Mouse (Mus musculus): ENCODE results near the gene Tm4sf1. TPM values are rescaled to one million over a fixed set of nuclear protein-coding genes. Genes with fewer than 3 reads are reported as not detected.
A peak's percentile ranks its signal among the peaks of the same experiment; 100 is the strongest.

Gene Tm4sf1
- polyA plus RNA-seq, 1 experiment from 2014 or later: 22.2 TPM

GRCm38 (mm10) chr3:57301366-57301765 is 422 bp downstream of the Tm4sf1 start:
- DNase-seq (ENCODE audit: low spot score): no peak
- H3K4me1 ChIP-seq: no peaks in the 10 kb centered on the region
- no peak overlapping the region for H3K4me3 ChIP-seq
- H3K27me3 ChIP-seq (ENCODE audit: low read depth, poor library complexity, severe bottlenecking): no peaks in the 10 kb centered on the region
- H3K36me3 ChIP-seq: no peaks in the 10 kb centered on the region
- H3K27ac ChIP-seq (replicated peaks): no peak overlapping the region
- 84% methylated on average over 4 of the region's 4 CpGs for WGBS
- H3K9me3 ChIP-seq (replicated peaks): no peaks in the 10 kb centered on the region

- H3K27me3 ChIP-seq (ENCODE audit: low read depth, poor library complexity, severe bottlenecking): no peaks in the 10 kb centered on the region
- H3K4me3 ChIP-seq: no peak overlapping the region
- H3K27ac ChIP-seq (replicated peaks): no peak overlapping the region
- no peak for DNase-seq (ENCODE audit: low spot score)
- H3K9me3 ChIP-seq (replicated peaks): no peaks in the 10 kb centered on the region
- H3K36me3 ChIP-seq: no peaks in the 10 kb centered on the region
- WGBS: 81% methylated on average over 2 of the region's 2 CpGs
- H3K4me1 ChIP-seq: no peaks in the 10 kb centered on the region; the same call in 1 of the 2 replicates
Observed at GRCm38 (mm10) chr3:57297991-57298390, 3.8 kb downstream of the Tm4sf1 start.

GRCm38 (mm10) chr3:57296574-57296973 is 5.2 kb downstream of the Tm4sf1 start:
- DNase-seq (ENCODE audit: low spot score): no peak
- Histone ChIP-seq H3K4me1 (no peaks in the 10 kb centered on the region; the same call in 1 of the 2 replicates), H3K27me3 (ENCODE audit: low read depth, poor library complexity, severe bottlenecking) (no peaks in the 10 kb centered on the region), H3K36me3 (no peaks in the 10 kb centered on the region), H3K9me3 (replicated peaks) (no peaks in the 10 kb centered on the region), H3K4me3 (no peak overlapping the region), H3K27ac (replicated peaks) (no peak overlapping the region)

GRCm38 (mm10) chr3:57295631-57296030 is 6.2 kb downstream of the Tm4sf1 start:
- 83% methylated on average over 4 of the region's 4 CpGs for WGBS

DNA sequence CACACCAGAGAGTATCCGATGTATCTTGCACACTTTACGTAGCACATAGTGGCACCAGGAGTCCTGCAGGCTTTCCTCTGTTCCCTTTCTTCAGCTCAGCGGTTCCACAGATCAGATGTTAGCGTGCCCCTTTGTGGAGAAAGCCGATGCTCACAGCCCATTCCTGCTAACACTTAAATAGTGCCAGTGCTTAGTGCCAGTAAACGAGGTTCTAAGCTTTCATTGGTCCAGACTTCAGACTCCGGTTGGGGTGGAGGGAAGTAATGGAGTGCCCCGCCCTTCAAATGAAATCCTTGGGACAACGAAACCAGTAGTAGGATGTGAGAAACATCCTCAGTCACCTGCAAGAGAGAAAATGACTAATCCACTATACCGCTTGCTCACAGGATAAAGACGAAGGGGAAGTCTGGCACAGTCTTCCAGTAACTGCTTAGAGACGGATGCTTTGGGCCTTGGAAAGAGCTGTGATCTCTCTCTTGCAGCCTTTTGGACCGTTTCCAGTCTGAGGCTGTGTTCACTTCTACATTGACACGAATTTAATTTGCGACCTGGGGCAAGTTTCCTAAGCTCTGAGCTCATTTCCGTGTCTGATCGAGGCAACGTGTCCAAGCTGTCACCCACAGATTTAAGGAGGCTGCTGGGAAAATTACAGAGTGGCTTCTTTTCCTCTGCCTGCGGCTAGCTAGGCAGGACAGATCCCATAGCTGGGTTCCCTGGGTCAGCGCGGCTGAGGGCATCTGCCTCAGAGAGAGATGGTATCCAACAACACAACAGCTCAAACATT is 6.9 kb downstream of the Tm4sf1 start:
- no peaks in the 10 kb centered on the region for H3K9me3 ChIP-seq (replicated peaks)
- no peaks in the 10 kb centered on the region for H3K27me3 ChIP-seq (ENCODE audit: low read depth, poor library complexity, severe bottlenecking)
- H3K27ac ChIP-seq (replicated peaks): no peak overlapping the region; the same call in 1 of the 2 replicates
- no peak for DNase-seq (ENCODE audit: low spot score)
- H3K4me3 ChIP-seq: no peak overlapping the region
- WGBS: 78% methylated on average over 21 of the region's 21 CpGs
- H3K4me1 ChIP-seq: no peaks in the 10 kb centered on the region; the same call in 1 of the 2 replicates
- no peaks in the 10 kb centered on the region for H3K36me3 ChIP-seq

More at GRCm38 (mm10) chr3:57295631-57296030, 6.2 kb downstream of the Tm4sf1 start:
- Histone ChIP-seq H3K27me3 (ENCODE audit: low read depth, poor library complexity, severe bottlenecking) (no peaks in the 10 kb centered on the region), H3K4me3 (no peak overlapping the region), H3K4me1 (no peaks in the 10 kb centered on the region; the same call in 1 of the 2 replicates), H3K27ac (replicated peaks) (no peak overlapping the region), H3K36me3 (no peaks in the 10 kb centered on the region), H3K9me3 (replicated peaks) (no peaks in the 10 kb centered on the region)
- DNase-seq (ENCODE audit: low spot score): no peak

DNA sequence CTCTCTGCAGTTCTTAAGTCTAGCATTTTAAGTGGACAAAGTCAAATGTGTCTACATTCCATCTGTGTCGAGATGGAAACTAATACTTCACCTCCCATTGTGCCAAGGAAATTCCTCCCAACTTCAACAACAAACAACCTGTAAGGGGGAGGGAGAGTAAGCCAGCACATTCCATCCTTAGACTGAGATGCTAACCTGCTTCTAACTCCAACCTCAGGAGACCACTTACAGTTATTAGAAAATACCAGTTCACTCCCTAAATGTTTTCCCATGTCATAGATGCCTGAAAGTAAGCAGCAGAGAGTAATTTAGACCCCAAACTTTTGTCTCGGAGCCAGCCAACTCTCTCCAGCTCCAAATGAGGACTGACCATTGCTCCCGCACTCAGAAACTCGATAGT is 7.9 kb downstream of the Tm4sf1 start:
- no peaks in the 10 kb centered on the region; the same call in 1 of the 2 replicates for H3K4me1 ChIP-seq
- H3K27ac ChIP-seq (replicated peaks): no peak overlapping the region
- H3K4me3 ChIP-seq: no peak overlapping the region
- DNase-seq (ENCODE audit: low spot score): no peak
- no peaks in the 10 kb centered on the region for H3K27me3 ChIP-seq (ENCODE audit: low read depth, poor library complexity, severe bottlenecking)
- WGBS: 74% methylated on average over 4 of the region's 4 CpGs
- no peaks in the 10 kb centered on the region for H3K9me3 ChIP-seq (replicated peaks)
- H3K36me3 ChIP-seq: no peaks in the 10 kb centered on the region

DNA sequence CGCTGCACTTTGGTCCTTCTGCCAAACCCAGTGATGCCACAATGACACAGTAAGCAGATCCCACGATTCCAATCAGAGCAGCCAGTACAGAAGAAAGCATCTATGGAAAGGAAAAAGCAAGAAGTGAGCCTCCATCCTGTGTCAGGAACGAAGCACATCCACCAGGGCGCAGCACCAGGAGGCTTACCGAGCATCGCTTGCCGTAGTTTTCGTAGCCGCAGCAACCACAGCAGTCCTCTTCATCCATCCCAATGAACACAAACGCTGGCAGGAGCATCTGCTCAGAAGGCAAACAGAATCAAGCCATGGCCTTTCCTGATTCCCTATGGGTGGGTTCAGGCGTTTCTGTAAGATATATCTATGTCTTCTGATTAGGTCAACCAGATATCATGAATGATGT is 9.0 kb downstream of the Tm4sf1 start:
- Histone ChIP-seq H3K9me3 (replicated peaks) (no peaks in the 10 kb centered on the region), H3K4me1 (peaks cover 6% of the 10 kb centered on the region), H3K4me3 (no peak overlapping the region), H3K27ac (replicated peaks) (no peak overlapping the region), H3K36me3 (no peaks in the 10 kb centered on the region), H3K27me3 (ENCODE audit: low read depth, poor library complexity, severe bottlenecking) (no peaks in the 10 kb centered on the region)
- no peak for DNase-seq (ENCODE audit: low spot score)
- WGBS: 75% methylated on average over 11 of the region's 11 CpGs

GRCm38 (mm10) chr3:57288944-57289491 is 12.8 kb downstream of the Tm4sf1 start:
- Histone ChIP-seq H3K27me3 (ENCODE audit: low read depth, poor library complexity, severe bottlenecking) (no peaks in the 10 kb centered on the region), H3K9me3 (replicated peaks) (no peaks in the 10 kb centered on the region), H3K4me1 (peaks cover 17% of the 10 kb centered on the region), H3K4me3 (no peak overlapping the region), H3K36me3 (no peaks in the 10 kb centered on the region), H3K27ac (replicated peaks) (no peak overlapping the region)
- DNase-seq (ENCODE audit: low spot score): no peak
- WGBS: 83% methylated on average over 1 of the region's 1 CpGs

DNA sequence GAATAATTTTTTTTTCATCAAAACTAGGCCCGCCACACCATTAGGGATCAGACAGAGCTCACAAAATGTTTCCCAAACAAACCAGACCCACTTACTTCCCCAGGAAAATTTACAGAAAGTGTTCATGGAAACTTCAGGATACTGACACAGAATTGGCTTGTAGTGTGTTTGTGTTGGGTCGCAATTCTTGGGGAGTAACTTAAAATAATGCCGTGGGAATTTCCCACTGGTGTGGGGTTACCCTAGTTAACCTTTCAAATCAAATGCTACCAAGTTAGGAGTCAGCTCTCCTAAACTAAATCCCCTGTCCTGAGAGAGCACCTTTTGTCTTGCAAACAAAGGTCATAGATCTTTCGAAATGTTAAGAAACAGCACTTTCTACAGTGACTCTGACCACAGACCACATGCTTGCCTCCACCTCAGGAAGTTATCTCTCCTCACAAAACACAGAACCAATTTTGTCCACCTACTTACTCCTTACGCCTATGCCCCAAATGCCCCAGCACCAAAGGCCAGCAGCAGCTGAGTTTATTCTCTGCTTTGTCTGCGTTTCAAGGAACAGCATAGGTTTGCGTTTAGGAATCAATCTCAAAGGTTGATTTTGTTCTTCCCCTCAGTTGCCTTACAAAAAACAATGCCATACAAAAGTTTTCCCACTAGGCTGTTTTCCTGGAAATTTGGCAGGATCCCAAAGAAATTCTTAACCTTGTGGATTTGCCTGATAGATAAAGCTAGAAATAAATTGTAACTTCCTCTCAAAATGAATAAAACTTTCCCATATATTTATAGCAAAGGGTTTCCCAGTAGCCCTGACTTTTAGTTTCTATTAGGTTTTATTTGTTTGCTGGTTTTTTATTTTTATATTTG is 13.7 kb downstream of the Tm4sf1 start:
- H3K9me3 ChIP-seq (replicated peaks): no peaks in the 10 kb centered on the region
- peaks cover 17% of the 10 kb centered on the region for H3K4me1 ChIP-seq
- H3K27me3 ChIP-seq (ENCODE audit: low read depth, poor library complexity, severe bottlenecking): no peaks in the 10 kb centered on the region
- H3K27ac ChIP-seq (replicated peaks): peak overlapping the region; percentile 38; the same call in 1 of the 2 replicates
- H3K4me3 ChIP-seq: no peak overlapping the region
- 46% methylated on average over 7 of the region's 7 CpGs for WGBS
- no peaks in the 10 kb centered on the region for H3K36me3 ChIP-seq
- no peak for DNase-seq (ENCODE audit: low spot score)

GRCm38 (mm10) chr3:57287438-57287837 is 14.3 kb downstream of the Tm4sf1 start:
- 68% methylated on average over 4 of the region's 4 CpGs for WGBS
- Histone ChIP-seq H3K4me3 (no peak overlapping the region), H3K27ac (replicated peaks) (no peak overlapping the region), H3K36me3 (no peaks in the 10 kb centered on the region), H3K9me3 (replicated peaks) (no peaks in the 10 kb centered on the region), H3K4me1 (peaks cover 17% of the 10 kb centered on the region), H3K27me3 (ENCODE audit: low read depth, poor library complexity, severe bottlenecking) (no peaks in the 10 kb centered on the region)
- no peak for DNase-seq (ENCODE audit: low spot score)

- 90% methylated on average over 4 of the region's 4 CpGs for WGBS
- Histone ChIP-seq H3K4me1 (no peaks in the 10 kb centered on the region), H3K9me3 (replicated peaks) (no peaks in the 10 kb centered on the region), H3K36me3 (no peaks in the 10 kb centered on the region), H3K4me3 (no peak overlapping the region), H3K27me3 (ENCODE audit: low read depth, poor library complexity, severe bottlenecking) (no peaks in the 10 kb centered on the region), H3K27ac (replicated peaks) (no peak overlapping the region)
- DNase-seq (ENCODE audit: low spot score): no peak
Observed at GRCm38 (mm10) chr3:57278225-57278624, 23.6 kb downstream of the Tm4sf1 start.

DNA sequence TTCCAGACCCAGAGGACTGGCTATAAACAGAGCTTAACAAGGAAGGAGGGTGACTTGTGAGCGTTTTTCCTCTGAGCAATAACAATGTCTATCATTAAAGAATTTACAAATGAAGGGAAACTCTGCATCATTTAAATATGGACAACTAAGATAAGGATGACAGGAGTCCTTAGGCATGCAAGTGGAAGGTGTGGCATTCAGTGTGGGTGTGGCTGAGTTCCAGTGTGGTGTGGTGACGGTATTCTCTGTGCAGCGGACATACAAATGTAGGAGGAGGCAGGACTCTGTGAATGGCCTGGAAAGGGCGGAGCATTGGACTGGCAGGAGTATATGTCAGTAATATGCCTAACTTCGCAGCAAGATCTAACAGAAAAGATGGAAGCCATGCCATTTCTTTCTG is 24.3 kb downstream of the Tm4sf1 start:
- DNase-seq (ENCODE audit: low spot score): no peak
- no peaks in the 10 kb centered on the region for H3K27me3 ChIP-seq (ENCODE audit: low read depth, poor library complexity, severe bottlenecking)
- no peak overlapping the region for H3K4me3 ChIP-seq
- H3K27ac ChIP-seq (replicated peaks): no peak overlapping the region
- H3K36me3 ChIP-seq: no peaks in the 10 kb centered on the region
- 88% methylated on average over 5 of the region's 5 CpGs for WGBS
- H3K4me1 ChIP-seq: no peaks in the 10 kb centered on the region
- H3K9me3 ChIP-seq (replicated peaks): no peaks in the 10 kb centered on the region

All from midbrain, embryonic 10.5 days (tissue).